Mouse (Mus musculus) lung, adult 18-20 months (tissue): ENCODE data around the gene Rcl1.

Source experiments
- DNase-seq, 2 experiments: peaks; one replicate each; pipeline ENCODE4 v3.0.0; 2022; ENCODE audit warnings: mixed read lengths in 2 of 2

Gene Rcl1

GRCm38 (mm10) chr19:29155552-29155951 is 54.4 kb downstream of the Rcl1 start:
- peak; percentile 46 to 53 for DNase-seq

GRCm38 (mm10) chr19:29156417-29156816 is 55.2 kb downstream of the Rcl1 start:
- no peak for DNase-seq

GRCm38 (mm10) chr19:29157678-29158466 is 56.7 kb downstream of the Rcl1 start:
- peak; percentile 36 to 51 for DNase-seq

GRCm38 (mm10) chr19:29158486-29158885 is 57.3 kb downstream of the Rcl1 start:
- DNase-seq: no peak

GRCm38 (mm10) chr19:29163817-29164527 is 62.8 kb downstream of the Rcl1 start:
- no peak for DNase-seq

GRCm38 (mm10) chr19:29164528-29165166 is 63.5 kb downstream of the Rcl1 start:
- no peak for DNase-seq

GRCm38 (mm10) chr19:29167938-29168337 is 66.8 kb downstream of the Rcl1 start:
- no peak for DNase-seq

- DNase-seq: no peak
These were observed 79.2 kb downstream of the Rcl1 start for GRCm38 (mm10) chr19:29180336-29180735.

GRCm38 (mm10) chr19:29182166-29182565 is 81.0 kb downstream of the Rcl1 start:
- DNase-seq: no peak

GRCm38 (mm10) chr19:29185122-29185521 is 83.9 kb downstream of the Rcl1 start:
- DNase-seq: no peak

- DNase-seq: peak in 1 of 2 experiments; percentile 10
These were observed 84.5 kb downstream of the Rcl1 start for GRCm38 (mm10) chr19:29185552-29186232.

- no peak for DNase-seq
These were observed 87.7 kb downstream of the Rcl1 start for GRCm38 (mm10) chr19:29188879-29189278.
